Mouse (Mus musculus): ENCODE results near the gene Gm20696. TPM values are rescaled to one million over a fixed set of nuclear protein-coding genes. Genes with fewer than 3 reads are reported as not detected.

Gene Gm20696
- polyA plus RNA-seq, 1 experiment from 2014 or later: 3.2 TPM

DNA sequence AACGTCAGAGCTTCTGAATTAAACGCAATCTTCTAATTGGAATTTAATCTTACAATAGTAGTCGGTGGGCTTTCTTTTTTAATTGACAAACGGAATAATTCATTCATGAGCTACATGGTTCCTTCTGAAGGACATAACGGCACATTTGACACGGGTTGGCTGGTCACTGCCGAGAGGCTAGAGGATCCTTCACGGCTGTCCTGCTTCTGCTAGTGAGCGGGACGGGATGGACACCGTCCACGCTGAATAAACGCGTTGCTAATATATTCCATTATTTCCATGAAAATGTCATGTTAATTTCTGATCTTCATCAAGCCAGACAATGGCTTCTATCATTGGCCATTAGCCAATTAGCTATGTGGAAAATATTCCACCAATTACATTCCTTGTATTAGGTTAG, 236.0 kb downstream of the Gm20696 start:
- Histone ChIP-seq H3K36me3 (no peaks in the 10 kb centered on the region), H3K9ac (no peak overlapping the region), H3K27me3 (no peaks in the 10 kb centered on the region), H3K9me3 (no peaks in the 10 kb centered on the region), H3K4me1 (no peaks in the 10 kb centered on the region), H3K4me3 (no peak overlapping the region), H3K4me2 (no peak overlapping the region), H3K27ac (no peak overlapping the region)
- 92% methylated on average over 14 of the region's 14 CpGs for WGBS
- ATAC-seq (ENCODE audit: insufficient number of reproducible peaks, insufficient read depth, low FRiP score, low TSS enrichment, low read depth): no peak

DNA sequence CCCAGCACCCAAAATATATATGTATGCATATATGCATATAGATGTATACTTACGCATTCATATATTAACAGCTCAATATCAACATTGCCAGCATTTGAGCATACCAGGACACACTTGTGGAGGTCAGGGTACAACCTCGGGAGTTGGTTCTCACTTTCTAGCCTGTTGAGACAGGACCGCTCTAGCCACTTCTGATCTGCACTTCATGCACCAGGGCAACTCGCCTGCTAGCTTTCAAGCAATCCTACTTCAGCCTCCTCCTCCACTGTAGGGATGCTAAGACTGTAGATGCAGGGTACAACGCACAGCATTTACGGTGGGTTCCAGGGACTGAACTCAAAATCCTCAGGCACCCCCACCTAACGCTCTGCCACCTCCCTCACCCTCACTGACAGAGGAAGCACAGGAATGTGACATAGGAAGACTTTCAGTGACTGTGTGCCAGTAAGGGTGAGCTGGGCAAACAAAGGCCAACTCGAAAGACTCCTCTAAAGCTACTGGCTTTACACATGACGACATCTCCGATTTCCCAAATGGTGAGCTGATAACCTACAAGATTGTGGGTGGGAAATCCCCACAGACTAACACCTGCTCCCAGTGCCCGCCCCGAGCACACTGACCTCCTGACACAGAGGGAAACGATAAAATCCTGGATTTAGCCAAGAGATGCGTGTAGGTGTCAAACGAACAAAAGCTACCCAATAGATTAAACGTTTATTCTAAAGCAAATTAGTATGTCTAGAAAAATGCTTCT, 237.0 kb downstream of the Gm20696 start:
- H3K27me3 ChIP-seq: no peaks in the 10 kb centered on the region
- no peak for ATAC-seq (ENCODE audit: insufficient number of reproducible peaks, insufficient read depth, low FRiP score, low TSS enrichment, low read depth)
- peaks cover 7% of the 10 kb centered on the region; the same call in 1 of the 2 replicates for H3K4me1 ChIP-seq
- H3K36me3 ChIP-seq: no peaks in the 10 kb centered on the region
- H3K9ac ChIP-seq: no peak overlapping the region
- H3K4me2 ChIP-seq: no peak overlapping the region
- H3K27ac ChIP-seq: no peak overlapping the region
- WGBS: 80% methylated on average over 16 of the region's 16 CpGs
- H3K4me3 ChIP-seq: no peak overlapping the region
- H3K9me3 ChIP-seq: no peaks in the 10 kb centered on the region

DNA sequence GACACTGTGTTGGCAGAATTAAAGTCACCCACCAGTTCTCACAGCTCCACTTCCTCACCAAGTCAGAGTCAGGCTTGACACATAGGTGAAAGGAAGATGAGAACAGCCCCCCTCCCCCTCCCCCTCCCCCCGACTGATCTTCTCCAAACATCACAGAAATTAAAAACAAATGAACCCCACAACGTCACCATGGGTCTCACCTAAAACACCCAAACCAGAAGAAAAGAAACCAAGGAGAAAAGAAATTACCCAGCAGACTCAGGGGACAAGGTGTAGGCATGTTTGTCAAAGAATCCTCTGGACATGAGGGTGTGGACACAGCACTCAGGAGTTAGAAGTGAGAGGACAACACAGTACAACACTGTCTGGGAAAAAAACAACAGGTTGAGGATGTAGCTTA, 237.6 kb downstream of the Gm20696 start:
- no peaks in the 10 kb centered on the region for H3K27me3 ChIP-seq
- no peak overlapping the region for H3K27ac ChIP-seq
- WGBS: 31% methylated on average over 2 of the region's 2 CpGs
- H3K4me1 ChIP-seq: peaks cover 7% of the 10 kb centered on the region; the same call in 1 of the 2 replicates
- no peaks in the 10 kb centered on the region for H3K36me3 ChIP-seq
- no peak overlapping the region for H3K9ac ChIP-seq
- H3K9me3 ChIP-seq: no peaks in the 10 kb centered on the region
- ATAC-seq (ENCODE audit: insufficient number of reproducible peaks, insufficient read depth, low FRiP score, low TSS enrichment, low read depth): no peak
- no peak overlapping the region for H3K4me2 ChIP-seq
- H3K4me3 ChIP-seq: no peak overlapping the region

DNA sequence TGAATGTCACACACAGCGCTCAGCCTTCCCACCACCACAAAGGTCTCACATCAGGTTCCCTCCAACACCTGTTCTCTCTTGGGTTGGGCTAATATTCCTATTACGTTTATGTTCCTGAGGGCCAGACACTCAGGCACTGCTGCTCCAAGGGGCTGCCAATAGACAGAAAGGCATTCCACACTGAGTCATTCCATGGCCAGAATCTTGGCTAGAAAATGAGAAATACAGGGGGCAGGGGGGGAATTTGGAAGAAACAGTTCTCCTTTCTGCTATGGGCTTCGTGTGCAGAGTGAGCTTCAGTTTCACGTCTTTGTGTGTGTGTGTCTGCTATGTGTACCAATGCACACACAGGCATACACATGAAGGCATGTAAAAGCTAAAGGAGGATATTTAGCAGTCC, 239.3 kb downstream of the Gm20696 start:
- Histone ChIP-seq H3K36me3 (no peaks in the 10 kb centered on the region), H3K4me2 (no peak overlapping the region), H3K9me3 (no peaks in the 10 kb centered on the region), H3K4me3 (no peak overlapping the region), H3K4me1 (peaks cover 7% of the 10 kb centered on the region; the same call in 1 of the 2 replicates), H3K9ac (no peak overlapping the region), H3K27me3 (no peaks in the 10 kb centered on the region), H3K27ac (no peak overlapping the region)
- ATAC-seq (ENCODE audit: insufficient number of reproducible peaks, insufficient read depth, low FRiP score, low TSS enrichment, low read depth): no peak
- WGBS: 87% methylated on average over 4 of the region's 4 CpGs

DNA sequence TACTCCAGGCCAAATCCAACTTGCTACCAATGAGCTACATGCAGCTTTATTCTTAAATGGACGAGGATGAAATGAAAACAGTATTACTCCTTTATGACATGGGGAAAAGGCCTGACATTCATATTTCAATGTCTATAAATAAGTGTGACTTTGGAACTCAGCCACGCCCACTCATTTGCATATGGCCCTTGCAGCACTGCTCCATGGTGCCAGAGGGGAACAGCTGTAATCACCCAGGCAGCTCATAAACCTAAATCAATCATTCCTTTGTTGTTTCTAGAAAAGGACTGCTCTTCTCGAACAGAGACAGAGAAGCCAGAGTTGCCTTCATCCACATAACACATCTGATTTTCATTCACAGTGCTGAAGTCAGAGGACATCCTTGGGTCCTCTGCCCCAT, 241.6 kb downstream of the Gm20696 start:
- Histone ChIP-seq H3K4me1 (peaks cover 7% of the 10 kb centered on the region; the same call in 1 of the 2 replicates), H3K27me3 (no peaks in the 10 kb centered on the region), H3K4me3 (no peak overlapping the region), H3K9ac (no peak overlapping the region), H3K9me3 (no peaks in the 10 kb centered on the region), H3K27ac (no peak overlapping the region), H3K4me2 (no peak overlapping the region), H3K36me3 (no peaks in the 10 kb centered on the region)
- WGBS: 56% methylated on average over 3 of the region's 3 CpGs
- ATAC-seq (ENCODE audit: insufficient number of reproducible peaks, insufficient read depth, low FRiP score, low TSS enrichment, low read depth): no peak

DNA sequence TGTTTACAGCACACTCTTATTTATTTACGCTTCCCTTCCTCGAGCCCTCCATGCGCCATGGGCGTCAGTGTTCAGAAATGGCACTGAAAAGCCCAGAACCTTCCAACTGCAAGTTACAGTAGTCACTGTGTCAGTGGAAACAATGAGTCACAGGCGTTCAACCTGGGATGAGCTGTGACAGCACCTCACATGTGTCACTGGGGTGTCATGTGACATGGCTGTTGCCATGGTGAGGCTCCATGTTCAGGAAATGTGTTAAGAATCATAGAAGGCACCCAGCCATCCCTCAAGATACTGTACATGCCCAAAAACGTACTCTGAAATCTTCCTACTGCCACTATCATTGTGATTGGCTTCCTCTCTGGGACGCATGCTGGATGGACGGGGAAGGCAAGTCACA, 245.9 kb downstream of the Gm20696 start:
- Histone ChIP-seq H3K27me3 (no peaks in the 10 kb centered on the region), H3K4me2 (no peak overlapping the region), H3K27ac (no peak overlapping the region), H3K4me3 (no peak overlapping the region), H3K9ac (no peak overlapping the region), H3K36me3 (no peaks in the 10 kb centered on the region), H3K4me1 (peaks cover 7% of the 10 kb centered on the region; the same call in 1 of the 2 replicates), H3K9me3 (no peaks in the 10 kb centered on the region)
- WGBS: 84% methylated on average over 8 of the region's 8 CpGs
- ATAC-seq (ENCODE audit: insufficient number of reproducible peaks, insufficient read depth, low FRiP score, low TSS enrichment, low read depth): no peak

DNA sequence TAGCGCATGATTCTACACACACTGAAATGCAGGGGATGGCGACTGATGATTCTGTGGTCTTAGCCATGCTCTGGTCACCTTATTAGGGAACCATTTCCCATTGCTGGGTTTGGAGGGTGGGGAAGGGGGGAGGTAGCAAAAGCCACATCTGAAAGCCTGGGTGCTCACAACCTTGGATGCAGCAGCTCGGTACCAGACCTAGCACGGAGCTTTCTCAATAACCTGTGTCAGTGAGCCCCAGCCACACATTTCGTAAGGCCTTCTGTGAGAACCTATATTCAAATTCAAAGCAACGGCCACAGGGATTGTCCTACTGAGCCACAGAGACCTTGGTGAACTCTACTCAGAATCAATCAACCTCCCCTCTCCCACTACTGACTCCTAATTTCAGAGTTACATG, 254.0 kb downstream of the Gm20696 start:
- WGBS: 87% methylated on average over 6 of the region's 6 CpGs
- Histone ChIP-seq H3K4me2 (no peak overlapping the region), H3K9me3 (no peaks in the 10 kb centered on the region), H3K9ac (no peak overlapping the region), H3K36me3 (no peaks in the 10 kb centered on the region), H3K4me3 (no peak overlapping the region), H3K27me3 (no peaks in the 10 kb centered on the region), H3K27ac (no peak overlapping the region), H3K4me1 (peaks cover 4% of the 10 kb centered on the region; the same call in 1 of the 2 replicates)
- ATAC-seq (ENCODE audit: insufficient number of reproducible peaks, insufficient read depth, low FRiP score, low TSS enrichment, low read depth): no peak

DNA sequence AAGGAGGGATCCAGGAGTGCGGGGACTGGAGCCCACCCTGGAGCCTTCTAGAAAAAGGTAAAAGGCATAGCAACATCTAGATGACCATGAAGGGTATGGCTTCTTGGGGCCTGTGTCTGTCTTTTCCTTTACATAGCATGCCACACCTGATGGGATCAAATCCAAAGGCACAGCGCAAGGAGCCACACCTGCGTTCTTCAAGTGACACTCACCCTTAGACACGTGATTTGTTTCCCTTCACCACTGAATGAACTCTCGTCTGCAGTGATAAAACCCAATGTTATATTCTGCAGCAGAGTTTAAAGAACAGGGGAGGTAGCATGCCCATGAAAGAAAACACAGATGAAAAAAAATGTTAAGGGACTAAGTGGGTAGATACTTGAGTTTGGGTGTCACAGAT, 257.0 kb downstream of the Gm20696 start:
- Histone ChIP-seq H3K4me2 (no peak overlapping the region), H3K27ac (no peak overlapping the region), H3K4me3 (no peak overlapping the region), H3K9me3 (no peaks in the 10 kb centered on the region), H3K4me1 (peaks cover 4% of the 10 kb centered on the region; the same call in 1 of the 2 replicates), H3K27me3 (no peaks in the 10 kb centered on the region), H3K9ac (no peak overlapping the region), H3K36me3 (no peaks in the 10 kb centered on the region)
- ATAC-seq (ENCODE audit: insufficient number of reproducible peaks, insufficient read depth, low FRiP score, low TSS enrichment, low read depth): no peak
- WGBS: 82% methylated on average over 5 of the region's 5 CpGs

DNA sequence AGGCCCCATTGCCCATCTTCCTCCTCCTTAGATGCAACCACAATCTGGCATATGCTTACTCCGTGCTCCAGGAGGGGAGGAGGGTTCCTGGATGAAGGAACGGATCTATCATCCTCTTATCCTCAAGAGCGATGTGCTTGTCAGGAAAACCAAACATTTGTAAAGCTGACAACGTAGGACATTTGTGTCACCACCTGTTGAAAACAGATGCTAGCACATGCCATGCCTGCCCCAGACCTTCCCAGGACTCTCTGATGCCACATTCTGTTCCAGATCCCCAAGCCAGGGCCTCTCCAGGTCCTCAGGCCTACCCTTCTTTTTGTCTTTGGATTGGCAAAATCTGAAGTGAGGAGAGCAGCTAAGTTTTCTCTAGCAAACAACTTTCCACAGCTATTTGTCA, 257.7 kb downstream of the Gm20696 start:
- Histone ChIP-seq H3K9me3 (no peaks in the 10 kb centered on the region), H3K36me3 (no peaks in the 10 kb centered on the region), H3K4me3 (no peak overlapping the region), H3K27ac (no peak overlapping the region), H3K4me2 (no peak overlapping the region), H3K4me1 (peaks cover 4% of the 10 kb centered on the region; the same call in 1 of the 2 replicates), H3K27me3 (no peaks in the 10 kb centered on the region), H3K9ac (no peak overlapping the region)
- WGBS: 85% methylated on average over 4 of the region's 4 CpGs
- no peak for ATAC-seq (ENCODE audit: insufficient number of reproducible peaks, insufficient read depth, low FRiP score, low TSS enrichment, low read depth)

DNA sequence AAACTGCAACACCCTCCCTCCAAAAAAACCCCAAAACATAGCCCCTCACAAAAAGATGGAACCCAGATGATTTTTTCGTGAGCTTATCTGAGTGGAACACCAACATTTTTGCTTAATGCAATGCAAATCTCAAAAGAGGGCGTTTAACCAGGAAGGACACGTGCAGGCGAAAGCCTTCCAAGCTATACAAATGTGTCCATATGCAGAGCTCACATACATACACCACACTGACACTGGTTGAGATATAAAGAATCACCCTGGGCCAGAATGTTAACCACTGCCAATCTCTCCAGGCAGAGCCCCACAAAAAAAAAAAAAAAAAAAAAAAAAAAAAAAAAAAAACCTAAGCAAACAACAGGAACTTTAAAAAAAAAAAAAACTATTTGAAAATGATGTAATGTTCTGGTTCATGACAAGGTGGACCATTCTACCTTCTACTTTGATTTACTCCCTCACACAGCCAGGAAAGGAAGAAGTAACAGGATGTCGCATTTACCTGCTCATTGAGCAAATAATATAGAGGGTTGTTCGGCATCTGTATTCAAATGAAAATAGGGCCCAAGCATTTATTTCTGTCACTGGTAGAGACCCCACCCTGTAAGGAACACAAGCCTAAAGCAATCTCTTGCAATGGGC, 262.7 kb downstream of the Gm20696 start:
- H3K4me1 ChIP-seq: peaks cover 16% of the 10 kb centered on the region
- no peak overlapping the region for H3K4me2 ChIP-seq
- no peaks in the 10 kb centered on the region for H3K9me3 ChIP-seq
- ATAC-seq (ENCODE audit: insufficient number of reproducible peaks, insufficient read depth, low FRiP score, low TSS enrichment, low read depth): no peak
- no peaks in the 10 kb centered on the region for H3K36me3 ChIP-seq
- H3K9ac ChIP-seq: no peak overlapping the region
- H3K27me3 ChIP-seq: no peaks in the 10 kb centered on the region
- 83% methylated on average over 6 of the region's 6 CpGs for WGBS
- no peak overlapping the region for H3K4me3 ChIP-seq
- H3K27ac ChIP-seq: no peak overlapping the region

DNA sequence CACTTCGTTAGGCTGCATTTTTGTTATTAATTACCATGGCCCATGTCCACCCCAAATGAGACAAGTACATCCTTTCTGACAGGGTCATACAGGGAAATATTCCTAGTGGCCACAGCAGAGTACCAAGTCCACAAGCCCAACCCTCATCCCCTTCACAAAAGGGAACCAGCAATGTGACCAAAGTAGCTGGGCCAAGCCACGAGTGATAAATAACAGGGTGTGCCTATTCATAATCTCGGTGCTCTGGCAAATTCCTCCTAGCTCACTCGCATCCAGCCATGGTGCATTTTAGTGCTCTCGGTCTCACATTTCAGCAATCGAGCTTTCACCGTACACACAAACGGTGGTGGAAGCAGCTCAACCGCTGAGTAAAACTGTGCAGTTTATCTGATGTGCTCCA, 263.7 kb downstream of the Gm20696 start:
- no peak overlapping the region for H3K9ac ChIP-seq
- no peak for ATAC-seq (ENCODE audit: insufficient number of reproducible peaks, insufficient read depth, low FRiP score, low TSS enrichment, low read depth)
- H3K36me3 ChIP-seq: no peaks in the 10 kb centered on the region
- H3K27me3 ChIP-seq: no peaks in the 10 kb centered on the region
- no peak overlapping the region for H3K4me2 ChIP-seq
- peaks cover 16% of the 10 kb centered on the region for H3K4me1 ChIP-seq
- H3K4me3 ChIP-seq: no peak overlapping the region
- 48% methylated on average over 9 of the region's 9 CpGs for WGBS
- H3K9me3 ChIP-seq: no peaks in the 10 kb centered on the region
- no peak overlapping the region for H3K27ac ChIP-seq

DNA sequence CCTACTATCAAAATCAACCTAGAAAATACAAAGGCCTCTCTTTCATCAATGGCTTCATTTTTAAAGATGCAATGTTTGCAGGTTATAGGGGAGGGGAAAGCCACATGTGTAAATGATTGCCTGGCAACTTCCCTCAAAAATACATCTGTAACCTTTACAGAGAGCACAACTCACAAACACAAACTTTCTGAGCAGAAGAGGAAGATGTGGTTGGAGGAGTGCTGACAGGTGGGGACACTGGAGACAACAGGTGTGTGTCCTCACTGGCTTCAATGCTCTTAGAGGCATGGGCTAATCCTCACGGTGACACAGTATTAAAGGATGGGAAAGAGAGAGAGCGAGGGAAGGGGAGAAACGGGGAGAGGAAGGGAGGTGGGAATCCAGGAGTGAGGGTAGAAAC, 264.2 kb downstream of the Gm20696 start:
- no peak overlapping the region for H3K27ac ChIP-seq
- no peak overlapping the region for H3K9ac ChIP-seq
- H3K9me3 ChIP-seq: no peaks in the 10 kb centered on the region
- no peak for ATAC-seq (ENCODE audit: insufficient number of reproducible peaks, insufficient read depth, low FRiP score, low TSS enrichment, low read depth)
- 70% methylated on average over 3 of the region's 3 CpGs for WGBS
- H3K4me1 ChIP-seq: peaks cover 16% of the 10 kb centered on the region
- H3K4me3 ChIP-seq: no peak overlapping the region
- H3K27me3 ChIP-seq: no peaks in the 10 kb centered on the region
- H3K4me2 ChIP-seq: no peak overlapping the region
- 0 out of 2 replicates have a peak, but pooled peaks cover 3% of the 10 kb centered on the region for H3K36me3 ChIP-seq

Data from embryonic facial prominence, embryonic 13.5 days (tissue).